ENCODE assay signal across 21 mouse cellular contexts in the genomic region with DNA sequence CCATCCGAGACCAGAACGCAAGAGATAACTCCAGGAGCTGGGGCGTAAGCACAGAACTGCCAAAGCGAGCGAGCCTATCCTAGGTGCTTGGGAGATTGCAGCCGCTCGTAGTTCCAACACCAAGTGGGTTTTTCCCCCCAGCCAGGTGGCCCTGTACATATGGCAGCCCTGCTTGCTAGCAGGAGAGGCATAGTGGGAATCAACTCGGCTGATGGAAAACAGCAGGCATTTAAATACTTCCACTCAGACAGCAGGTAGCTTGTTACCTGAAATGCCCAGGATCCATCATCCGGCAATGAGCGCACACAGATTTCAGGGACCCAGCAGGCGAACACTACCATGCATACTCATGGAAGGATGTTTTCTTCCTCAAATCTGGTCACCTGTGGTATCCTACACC.
DNase-seq lines count a peak whose midpoint lies in the region; ATAC-seq and TF ChIP-seq lines count a peak whose summit lies in the region.
"Had no signal": no experiment of that assay in that cellular context is flagged by ENCODE, and none has a peak within 500 bp of the region (broad histone marks: within the 10 kb centered on the region; RNA-seq: fewer than 3 reads in every experiment).

No protein-coding gene starts in this region.

- H3K9ac ChIP-seq in intestine, embryonic 14.5 days (ENCODE audit: low read length): no peak overlapping the region
- no peak overlapping the region for H3K9ac ChIP-seq in intestine, postnatal 0 days (ENCODE audit: low read depth, low read length)
- H3K9ac ChIP-seq in hindbrain, embryonic 13.5 days: no peak overlapping the region
- H3K9ac ChIP-seq: embryonic facial prominence, embryonic 13.5 days; forebrain, embryonic 13.5 days; forebrain, postnatal 0 days; heart, embryonic 13.5 days; hindbrain, embryonic 12.5 days; intestine, embryonic 15.5 days had no signal

- H3K4me2 ChIP-seq in intestine, embryonic 14.5 days (ENCODE audit: low read length): no peak overlapping the region
- H3K4me2 ChIP-seq in intestine, postnatal 0 days (replicated peaks; ENCODE audit: low read depth): no peak overlapping the region
- no peak overlapping the region for H3K4me2 ChIP-seq in hindbrain, embryonic 13.5 days
- H3K4me2 ChIP-seq: embryonic facial prominence, embryonic 13.5 days; forebrain, embryonic 13.5 days; heart, embryonic 13.5 days; hindbrain, embryonic 12.5 days; intestine, embryonic 15.5 days had no signal

- ATAC-seq in intestine, embryonic 14.5 days (replicated peaks; ENCODE audit: low FRiP score, low TSS enrichment, low read depth): no peak
- ATAC-seq in intestine, postnatal 0 days: no peak
- no peak for ATAC-seq in hindbrain, embryonic 13.5 days (ENCODE audit: low FRiP score)
- ATAC-seq: forebrain, embryonic 13.5 days; forebrain, postnatal 0 days; hindbrain, postnatal 0 days; intestine, embryonic 15.5 days had no signal

- no peak for TF ChIP-seq CTCF in intestine, postnatal 0 days (IDR thresholded peaks at IDR 0.05; ENCODE audit: low read depth)

- peak; percentile 48 for DNase-seq in intestine, embryonic 14.5 days (ENCODE audit: low spot score)
- DNase-seq in cerebellum, adult 11-12 months: peak; percentile 90
- peak; percentile 90 for DNase-seq in cerebellum, adult 9-10 months
- peak; percentile 85 for DNase-seq in cerebellum, postnatal 25 days
- DNase-seq in gastrocnemius, postnatal 25 days: no peak
- no peak for DNase-seq in B cell, adult 2 months
- DNase-seq: adrenal gland, adult 2 months; adrenal gland, postnatal 36 days; forebrain, postnatal 0 days; gastrocnemius, postnatal 14 days; heart, postnatal 36 days; kidney, adult 8-10 months had no signal

- H3K4me1 ChIP-seq in intestine, embryonic 14.5 days (replicated peaks; ENCODE audit: control insufficient read depth, insufficient read depth, low read length): no peaks in the 10 kb centered on the region
- no peaks in the 10 kb centered on the region for H3K4me1 ChIP-seq in intestine, postnatal 0 days (replicated peaks; ENCODE audit: control insufficient read depth, insufficient read depth, low read length)
- no peaks in the 10 kb centered on the region for H3K4me1 ChIP-seq in hindbrain, embryonic 13.5 days (replicated peaks)
- H3K4me1 ChIP-seq: embryonic facial prominence, embryonic 13.5 days; hindbrain, embryonic 12.5 days; intestine, embryonic 15.5 days had no signal

- 85% methylated on average over 11 of the region's 11 CpGs for WGBS in intestine, embryonic 14.5 days
- 89% methylated on average over 11 of the region's 11 CpGs for WGBS in intestine, postnatal 0 days
- 89% methylated on average over 11 of the region's 11 CpGs for WGBS in hindbrain, embryonic 13.5 days

- no peak overlapping the region for H3K4me3 ChIP-seq in intestine, embryonic 14.5 days (ENCODE audit: low read depth, low read length)
- H3K4me3 ChIP-seq in intestine, postnatal 0 days (ENCODE audit: low read depth, low read length): no peak overlapping the region
- H3K4me3 ChIP-seq in hindbrain, embryonic 13.5 days: no peak overlapping the region
- H3K4me3 ChIP-seq: embryonic facial prominence, embryonic 13.5 days; forebrain, embryonic 13.5 days; heart, embryonic 13.5 days; hindbrain, embryonic 12.5 days; intestine, embryonic 15.5 days had no signal

- no peaks in the 10 kb centered on the region for H3K27me3 ChIP-seq in intestine, embryonic 14.5 days (replicated peaks; ENCODE audit: control insufficient read depth, insufficient read depth, low read length)
- no peaks in the 10 kb centered on the region for H3K27me3 ChIP-seq in intestine, postnatal 0 days (replicated peaks; ENCODE audit: control insufficient read depth, insufficient read depth, low read length)
- 0 out of 2 replicates have a peak, but pooled peaks cover 2% of the 10 kb centered on the region for H3K27me3 ChIP-seq in hindbrain, embryonic 13.5 days
- H3K27me3 ChIP-seq: embryonic facial prominence, embryonic 13.5 days; hindbrain, embryonic 12.5 days; intestine, embryonic 15.5 days had no signal

- no peaks in the 10 kb centered on the region for H3K36me3 ChIP-seq in intestine, embryonic 14.5 days (ENCODE audit: control insufficient read depth, insufficient read depth, low read length)
- H3K36me3 ChIP-seq in intestine, postnatal 0 days (ENCODE audit: control insufficient read depth, insufficient read depth): no peaks in the 10 kb centered on the region
- no peaks in the 10 kb centered on the region for H3K36me3 ChIP-seq in hindbrain, embryonic 13.5 days
- H3K36me3 ChIP-seq: embryonic facial prominence, embryonic 13.5 days; heart, embryonic 13.5 days; hindbrain, embryonic 12.5 days; intestine, embryonic 15.5 days had no signal

- H3K9me3 ChIP-seq in intestine, embryonic 14.5 days (ENCODE audit: control insufficient read depth, low read length): no peaks in the 10 kb centered on the region
- no peaks in the 10 kb centered on the region for H3K9me3 ChIP-seq in intestine, postnatal 0 days (ENCODE audit: control insufficient read depth)
- no peaks in the 10 kb centered on the region for H3K9me3 ChIP-seq in hindbrain, embryonic 13.5 days
- H3K9me3 ChIP-seq: embryonic facial prominence, embryonic 13.5 days; forebrain, embryonic 13.5 days; heart, embryonic 13.5 days; hindbrain, embryonic 12.5 days; intestine, embryonic 15.5 days had no signal

- H3K27ac ChIP-seq in intestine, embryonic 14.5 days (ENCODE audit: low read depth): no peak overlapping the region
- H3K27ac ChIP-seq in intestine, postnatal 0 days (ENCODE audit: low read depth, low read length): no peak overlapping the region
- no peak overlapping the region for H3K27ac ChIP-seq in hindbrain, embryonic 13.5 days
- H3K27ac ChIP-seq: embryonic facial prominence, embryonic 13.5 days; forebrain, embryonic 13.5 days; heart, embryonic 13.5 days; hindbrain, embryonic 12.5 days; hindbrain, postnatal 0 days; intestine, embryonic 15.5 days; kidney, postnatal 0 days had no signal

Comparison
In these comparisons a context has a peak if more than half of its experiments do, and no peak if none do; other contexts are left out.
1. DNase-seq: peak in intestine, embryonic 14.5 days (single experiment), cerebellum, adult 11-12 months (single experiment), cerebellum, adult 9-10 months (single experiment) and cerebellum, postnatal 25 days (2 of 2); none in gastrocnemius, postnatal 25 days (single experiment) and B cell, adult 2 months (0 of 2).